Comparison of ENCODE assay signal across 25 mouse cellular contexts in genomic region chr3:51937176-51937575, GRCm38 (mm10).
A peak's percentile ranks its signal among the peaks of the same experiment; 100 is the strongest.
DNase-seq lines count a peak whose midpoint lies in the region; TF ChIP-seq lines count a peak whose summit lies in the region.
"Had no signal": no experiment of that assay in that cellular context is flagged by ENCODE, and none has a peak within 500 bp of the region (broad histone marks: within the 10 kb centered on the region; RNA-seq: fewer than 3 reads in every experiment).

No protein-coding gene starts in this region.

- H3K27ac ChIP-seq in kidney, adult 2 months (ENCODE audit: insufficient read depth, low read depth, low read length) = no peak overlapping the region
- H3K27ac ChIP-seq: embryonic facial prominence, embryonic 10.5 days; embryonic facial prominence, embryonic 13.5 days; forebrain, embryonic 12.5 days; forebrain, embryonic 15.5 days; heart, embryonic 15.5 days; hindbrain, embryonic 10.5 days; hindbrain, embryonic 13.5 days; intestine, embryonic 15.5 days had no signal

- no peaks in the 10 kb centered on the region for H3K4me1 ChIP-seq in kidney, adult 2 months (ENCODE audit: control insufficient read depth, insufficient read depth, low read length)
- H3K4me1 ChIP-seq: embryonic facial prominence, embryonic 13.5 days; forebrain, embryonic 15.5 days; heart, embryonic 15.5 days; hindbrain, embryonic 13.5 days; intestine, embryonic 15.5 days had no signal

- TF ChIP-seq CTCF in kidney, adult 2 months (conservative IDR thresholded peaks at IDR 0.05; ENCODE audit: insufficient read depth, insufficient read length, low read depth, low read length) = no peak

- H3K4me3 ChIP-seq in kidney, adult 2 months (ENCODE audit: insufficient read depth, low read depth, low read length) = no peak overlapping the region
- H3K4me3 ChIP-seq: embryonic facial prominence, embryonic 10.5 days; embryonic facial prominence, embryonic 13.5 days; erythroblast, embryonic 14.5 days; forebrain, embryonic 12.5 days; forebrain, embryonic 15.5 days; heart, embryonic 12.5 days; heart, embryonic 15.5 days; hindbrain, embryonic 10.5 days; hindbrain, embryonic 13.5 days; intestine, embryonic 15.5 days had no signal

- no peaks in the 10 kb centered on the region for H3K27me3 ChIP-seq in kidney, adult 2 months (replicated peaks; ENCODE audit: control insufficient read depth, insufficient read depth, low read length)
- H3K27me3 ChIP-seq: embryonic facial prominence, embryonic 13.5 days; forebrain, embryonic 12.5 days; forebrain, embryonic 15.5 days; heart, embryonic 12.5 days; heart, embryonic 15.5 days; hindbrain, embryonic 13.5 days; intestine, embryonic 15.5 days had no signal

- peak; percentile 10 for DNase-seq in kidney, adult 2 months
- no peak for DNase-seq in kidney, adult 11 months
- DNase-seq in adrenal gland, postnatal 10 days = peak; percentile 29
- DNase-seq in adrenal gland, postnatal 36 days = peak; percentile 48 to 55
- DNase-seq in spleen, adult 18-20 months = no peak
- DNase-seq in spleen, postnatal 36 days (ENCODE audit: low spot score in 2 of 2) = no peak
- DNase-seq: cerebellum, adult 11-12 months; cerebellum, adult 8-10 months; cerebellum, postnatal 10 days; cerebellum, postnatal 36 days; embryo, embryonic 11 days; gastrocnemius, postnatal 25 days; heart, adult 18-20 months; heart, postnatal 10 days; heart, postnatal 36 days had no signal

- no peak for TF ChIP-seq POLR2A in kidney, adult 2 months (IDR thresholded peaks at IDR 0.05; ENCODE audit: low read depth, low read length)

- WGBS in kidney, adult 2 months = 78% methylated on average over 5 of the region's 5 CpGs

- H3K36me3 ChIP-seq in kidney, adult 2 months (ENCODE audit: control insufficient read depth, insufficient read depth, low read length) = no peaks in the 10 kb centered on the region
- H3K36me3 ChIP-seq: embryonic facial prominence, embryonic 10.5 days; embryonic facial prominence, embryonic 13.5 days; forebrain, embryonic 12.5 days; forebrain, embryonic 15.5 days; heart, embryonic 12.5 days; heart, embryonic 15.5 days; hindbrain, embryonic 10.5 days; hindbrain, embryonic 13.5 days; intestine, embryonic 15.5 days had no signal

Comparison
In these comparisons a context has a peak if more than half of its experiments do, and no peak if none do; other contexts are left out.
1. DNase-seq: peak in kidney, adult 2 months (single experiment), adrenal gland, postnatal 10 days (single experiment) and adrenal gland, postnatal 36 days (2 of 2); none in kidney, adult 11 months (single experiment), spleen, adult 18-20 months (0 of 2) and spleen, postnatal 36 days (0 of 2).